Mouse (Mus musculus): ENCODE data around the gene Grik4.

DNA sequence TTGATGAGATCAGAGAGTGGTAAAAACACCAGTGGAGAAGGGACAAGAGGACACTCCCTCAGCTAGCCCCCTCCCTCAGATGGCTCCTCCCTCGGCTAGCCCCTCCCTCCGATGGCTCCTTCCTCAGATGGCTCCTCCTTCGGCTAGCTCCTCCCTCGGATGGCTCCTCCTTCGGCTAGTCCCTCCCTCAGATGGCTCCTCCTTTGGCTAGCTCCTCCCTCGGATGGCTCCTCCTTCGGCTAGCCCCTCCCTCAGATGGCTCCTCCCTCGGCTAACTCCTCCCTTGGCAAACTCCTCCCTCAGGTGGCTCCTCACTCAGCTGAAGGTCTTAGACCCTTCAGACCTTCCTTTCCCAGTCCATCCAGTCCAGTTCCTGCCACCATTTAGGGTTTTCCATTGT is 51.5 kb downstream of the Grik4 start:
- TF ChIP-seq CTCF (IDR thresholded peaks at IDR 0.05; ENCODE audit: borderline replicate concordance, extremely low read depth, insufficient read depth, insufficient read length), result no peak
- TF ChIP-seq POLR2A (IDR thresholded peaks at IDR 0.05; ENCODE audit: borderline replicate concordance, extremely low read depth, insufficient read depth, insufficient read length, poor library complexity, severe bottlenecking), result no peak

All from brain, embryonic 14.5 days (tissue).